Mouse (Mus musculus) ovary, postnatal 14 days (tissue): ENCODE results near the gene Sord.
"Not testable (repeated sequence)": the region's sequence is repeated elsewhere in the genome, so short reads cannot be mapped to it uniquely, and the experiment has no call there.

ENCODE experiments used
- DNase-seq: peaks from one replicate; pipeline ENCODE4 v3.0.0; 2022; ENCODE audit warnings: low spot score

The Sord gene

DNA sequence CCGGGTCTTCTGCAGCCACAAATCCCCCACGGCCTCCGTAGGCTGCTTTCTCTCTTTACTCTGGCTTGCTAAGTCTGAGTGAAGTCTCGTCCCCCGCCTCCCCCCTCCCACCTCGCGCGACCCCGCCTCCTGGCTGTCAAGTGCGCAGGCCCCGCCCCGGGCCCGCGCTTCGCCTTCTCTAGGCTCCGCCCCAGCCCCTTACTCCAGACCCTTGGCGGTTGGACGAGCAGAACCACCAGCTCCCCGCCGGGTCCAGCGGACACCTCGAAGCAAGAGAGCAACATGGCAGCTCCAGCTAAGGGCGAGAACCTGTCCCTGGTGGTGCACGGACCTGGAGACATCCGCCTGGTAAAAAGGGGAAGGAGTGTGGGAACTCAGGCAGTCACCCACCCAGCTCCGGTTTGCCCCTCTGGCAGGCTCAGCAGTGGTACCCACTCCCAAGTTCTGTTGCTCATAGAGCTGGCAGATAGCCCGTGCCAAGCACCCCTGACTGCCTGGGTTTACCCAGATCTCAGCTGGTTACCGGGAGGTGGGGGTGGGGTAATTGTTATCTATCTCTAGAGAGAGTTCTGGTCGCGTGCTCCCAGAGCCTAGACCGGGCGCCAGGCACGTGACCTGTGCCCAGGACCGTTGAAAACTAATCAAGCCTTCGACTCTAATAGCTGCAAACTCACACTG is at the start of gene Sord:
Gene Sord (plus strand): TSS at position 139 of the 678 bp plus-strand sequence.
- DNase-seq, result peak; percentile 60

DNA sequence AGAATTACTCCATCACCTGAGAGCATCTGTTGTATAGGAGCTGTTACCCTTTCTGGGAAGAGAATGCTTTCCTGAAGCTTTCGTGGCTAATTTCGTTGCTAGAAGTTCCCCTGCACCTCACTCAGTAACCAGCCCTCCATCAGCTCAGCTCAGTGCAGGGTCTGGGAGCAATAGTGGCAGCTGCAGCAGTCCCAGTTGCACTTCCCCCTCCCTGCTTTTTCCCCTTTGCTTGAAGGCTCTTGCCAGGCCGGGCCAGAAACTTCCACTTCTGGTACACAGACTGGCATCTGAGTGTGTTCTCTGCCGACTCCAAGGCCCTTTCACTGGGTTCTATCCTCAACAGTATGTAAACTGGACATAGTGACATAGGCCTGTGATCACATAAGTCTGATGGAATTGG is 49.5 kb upstream of the Sord start:
- no peak for DNase-seq

DNA sequence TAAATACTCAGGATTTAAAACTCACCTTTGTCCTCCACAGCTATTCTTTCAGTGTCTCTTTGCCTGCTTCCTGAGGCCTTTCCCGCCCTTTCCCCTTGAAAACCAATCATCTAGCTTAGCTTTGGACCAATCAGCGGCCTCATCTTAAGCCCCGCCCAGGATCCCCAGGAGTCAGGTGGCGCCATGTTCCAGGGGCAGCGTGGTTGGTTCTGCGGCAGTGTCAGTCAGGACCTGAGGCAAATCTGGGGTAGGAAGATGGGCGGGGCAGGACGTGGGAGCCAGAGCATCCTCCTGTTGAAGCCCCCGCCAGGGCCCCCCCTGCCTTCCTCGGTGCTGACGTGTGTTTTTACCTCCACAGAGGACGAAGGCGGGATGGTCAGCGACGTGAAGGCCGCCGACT is 48.4 kb upstream of the Sord start, which contains the start of the genes Patl2 and Terb2:
Gene Patl2 (minus strand): TSS at position 84 of the 400 bp plus-strand sequence.
Gene Terb2 (plus strand): TSS at position 167 of the 400 bp plus-strand sequence.
- no peak for DNase-seq

DNA sequence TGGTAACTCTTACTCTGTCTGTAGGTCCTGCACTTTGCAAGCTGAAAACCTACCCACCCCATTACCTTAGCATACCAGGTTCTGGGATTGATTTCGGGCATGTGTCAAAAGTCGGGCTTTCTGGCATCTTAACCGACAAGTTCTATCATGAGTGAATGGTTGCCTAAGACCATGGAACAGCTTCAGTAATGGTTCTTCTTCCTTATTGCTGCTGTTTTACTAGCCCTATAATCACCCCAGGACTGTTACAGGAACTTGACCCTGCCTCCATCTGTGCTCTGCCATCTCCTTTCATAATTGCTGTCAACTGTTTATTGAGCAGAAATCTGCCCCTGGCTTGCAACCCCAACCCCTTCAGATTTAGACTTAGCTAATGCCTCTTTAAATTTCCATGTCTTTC is 47.8 kb upstream of the Sord start:
- DNase-seq, result no peak

DNA sequence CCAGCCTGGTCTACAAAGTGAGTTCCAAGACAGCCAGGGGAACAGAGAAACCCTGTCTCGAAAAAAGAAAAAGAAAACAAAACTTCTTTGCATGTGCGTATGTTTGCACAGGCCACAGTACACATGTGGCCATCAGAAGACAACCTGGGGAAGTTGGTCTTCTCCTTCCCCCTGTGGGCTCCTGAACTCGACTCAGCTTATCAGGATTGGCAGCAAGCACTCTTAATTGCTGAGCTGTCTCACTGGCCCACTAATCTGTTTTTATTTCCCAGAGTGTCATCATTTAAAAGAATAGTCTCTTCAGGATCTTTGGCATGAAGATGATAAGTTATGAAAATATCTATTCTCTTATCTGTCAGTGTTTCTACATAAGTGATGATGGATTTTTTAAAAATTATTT is 42.7 kb upstream of the Sord start:
- DNase-seq, result no peak

DNA sequence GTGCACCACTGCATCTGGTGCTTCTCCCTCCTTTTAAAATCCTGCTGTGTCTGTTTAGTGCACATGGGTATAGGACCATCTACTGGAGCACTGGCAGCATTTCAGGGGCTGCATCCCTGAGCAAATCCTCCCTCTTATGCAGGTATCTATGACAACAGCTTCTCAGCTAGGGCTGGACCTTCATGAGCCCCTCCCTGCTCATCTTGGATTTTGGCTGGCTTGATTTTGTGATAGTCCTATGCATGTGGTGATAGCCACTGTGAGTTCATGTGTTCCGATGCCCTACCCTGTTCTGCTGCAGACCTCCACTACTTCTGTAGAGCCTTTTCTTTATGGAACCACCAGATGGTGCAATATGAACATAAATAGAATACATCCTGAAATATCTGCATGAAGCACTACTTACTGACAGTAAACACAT is 40.0 kb upstream of the Sord start:
- no peak for DNase-seq

DNA sequence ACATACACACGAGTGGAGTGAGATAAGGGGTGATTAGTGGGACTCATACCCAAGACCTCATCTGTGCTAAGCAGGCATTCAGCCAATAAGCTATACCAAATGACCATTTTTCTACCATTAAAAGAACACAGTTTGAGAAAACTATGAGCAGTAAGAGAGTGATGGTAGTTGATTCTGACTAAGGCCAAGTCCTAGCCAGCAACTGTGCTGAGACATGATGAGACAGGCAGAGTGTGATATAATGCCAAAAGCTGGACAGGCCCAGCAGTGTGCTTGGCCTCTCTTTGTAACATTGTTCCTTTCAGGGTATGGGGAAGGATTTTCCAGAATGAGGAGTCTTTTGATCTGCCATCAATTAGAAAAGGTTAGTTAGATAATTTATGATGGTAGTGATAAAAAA is 33.0 kb upstream of the Sord start:
- no peak for DNase-seq

DNA sequence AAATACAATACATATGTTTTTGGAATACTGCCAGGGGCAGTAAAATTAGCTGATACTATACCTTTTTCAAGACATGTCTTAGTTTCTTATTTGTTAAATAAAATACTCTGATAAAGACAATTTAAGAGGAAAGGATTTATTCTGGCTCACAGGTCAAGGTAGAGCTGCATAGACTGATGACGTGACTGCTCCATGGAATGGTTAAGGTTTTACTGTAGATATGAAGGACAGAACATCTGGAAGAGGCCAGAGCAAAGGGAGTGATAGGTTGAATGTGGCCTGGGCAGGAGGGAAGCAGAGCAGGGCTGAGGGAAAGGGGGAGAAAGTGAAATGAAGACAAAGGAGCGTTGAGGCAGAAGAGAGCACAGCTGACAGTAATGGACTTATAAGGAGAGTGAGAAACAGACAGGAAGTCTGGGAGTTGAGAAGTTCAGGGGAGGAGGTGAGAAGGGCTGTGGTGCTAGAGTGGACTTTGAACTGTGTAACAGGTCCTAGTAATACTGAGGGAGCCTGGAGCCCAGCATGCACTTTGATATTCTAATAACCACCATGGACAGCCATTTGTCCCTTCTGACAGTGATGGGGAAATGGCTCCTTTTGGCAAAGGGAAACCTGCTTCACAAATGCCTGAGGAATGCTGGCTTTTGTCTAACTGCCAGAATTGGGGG is 28.0 kb upstream of the Sord start:
- DNase-seq, result no peak

DNA sequence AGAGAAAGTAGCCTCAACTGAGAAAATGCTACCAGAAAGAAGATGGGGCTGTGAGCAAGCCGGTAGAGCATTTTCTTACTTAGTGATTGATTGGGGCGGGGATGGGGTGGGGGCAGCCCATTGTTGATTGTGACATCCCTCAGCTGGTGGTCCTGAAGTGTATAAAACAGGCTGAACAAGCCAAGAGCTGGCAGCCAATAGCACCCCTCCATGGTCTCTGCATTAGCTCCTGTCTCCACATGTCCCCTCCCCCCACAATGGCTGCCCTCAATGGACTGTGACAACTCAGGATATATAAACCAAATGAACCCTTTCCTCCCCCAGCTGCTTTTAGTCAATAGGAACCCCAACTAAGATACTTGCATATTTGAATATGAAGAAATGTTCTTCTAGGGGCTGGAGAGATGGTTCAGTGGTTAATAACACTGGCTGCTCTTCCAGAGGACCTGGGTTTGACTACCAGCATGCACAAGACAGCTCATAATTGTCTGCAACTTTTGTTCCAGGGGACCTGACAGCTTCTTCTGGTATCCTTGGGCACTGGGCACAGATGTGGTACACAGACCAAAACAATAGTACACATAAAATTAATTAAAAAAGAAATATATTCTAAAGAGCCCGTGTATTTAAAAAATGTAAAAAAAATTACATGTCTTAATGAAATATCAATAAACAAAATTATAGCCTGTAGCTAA is 23.9 kb upstream of the Sord start:
- DNase-seq, result no peak

DNA sequence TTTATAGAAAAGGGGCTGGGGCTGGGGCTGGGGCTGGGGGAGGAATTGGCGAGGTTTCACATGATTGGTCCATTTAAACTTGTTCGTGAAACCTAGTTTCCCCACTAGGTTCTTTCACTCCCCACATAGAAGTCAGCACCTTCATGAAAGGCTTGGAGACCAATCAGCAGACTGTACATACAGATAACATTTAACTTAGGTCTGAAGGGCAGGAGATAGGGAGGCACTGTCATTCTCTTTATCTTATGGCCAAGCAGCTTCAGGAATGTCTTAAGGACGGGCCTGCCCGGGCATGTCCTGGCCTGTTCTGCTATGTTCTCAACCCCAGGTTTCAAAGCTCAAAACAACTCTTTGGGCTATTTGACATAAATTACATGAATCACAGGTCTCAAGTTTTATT is 17.5 kb upstream of the Sord start:
- DNase-seq, result not testable (repeated sequence)

DNA sequence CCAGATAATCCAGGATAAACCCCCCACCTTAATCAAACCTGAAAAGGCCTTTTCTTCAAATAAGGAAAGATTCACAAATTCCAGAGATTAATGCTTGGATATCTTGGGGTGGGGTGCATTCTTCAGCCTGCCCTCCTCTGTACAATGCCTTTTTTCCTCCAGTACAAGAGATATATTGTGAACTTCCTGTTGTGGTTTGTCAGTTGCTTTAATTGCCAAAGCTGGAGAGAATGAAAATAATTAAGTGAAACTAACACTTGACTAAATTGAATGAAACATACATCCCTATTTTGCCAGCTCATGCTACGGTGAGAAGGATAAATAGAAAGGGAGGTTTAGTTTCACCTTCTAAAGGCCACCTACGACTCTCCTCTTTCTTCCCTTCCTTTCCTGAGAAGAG is 16.3 kb upstream of the Sord start:
- no peak for DNase-seq

DNA sequence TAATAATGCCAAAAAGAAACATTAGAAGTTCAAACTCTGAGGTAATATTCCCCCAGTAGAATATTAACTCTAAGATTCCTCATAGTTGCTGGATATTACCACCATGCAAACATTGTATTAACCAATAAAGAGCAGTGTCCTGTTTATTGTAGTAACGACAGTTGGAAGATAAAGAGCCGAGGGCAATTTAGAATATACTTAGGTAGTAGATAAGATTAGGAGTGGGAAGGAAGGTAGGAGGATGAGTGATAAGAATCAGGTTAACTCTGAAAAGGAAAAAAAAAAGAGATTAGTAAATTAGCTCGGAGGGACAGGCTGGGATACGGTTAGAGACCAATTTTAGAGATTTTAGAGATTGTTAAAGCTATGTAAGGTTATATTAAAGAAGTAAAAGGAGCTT is 13.2 kb upstream of the Sord start:
- DNase-seq, result no peak

DNA sequence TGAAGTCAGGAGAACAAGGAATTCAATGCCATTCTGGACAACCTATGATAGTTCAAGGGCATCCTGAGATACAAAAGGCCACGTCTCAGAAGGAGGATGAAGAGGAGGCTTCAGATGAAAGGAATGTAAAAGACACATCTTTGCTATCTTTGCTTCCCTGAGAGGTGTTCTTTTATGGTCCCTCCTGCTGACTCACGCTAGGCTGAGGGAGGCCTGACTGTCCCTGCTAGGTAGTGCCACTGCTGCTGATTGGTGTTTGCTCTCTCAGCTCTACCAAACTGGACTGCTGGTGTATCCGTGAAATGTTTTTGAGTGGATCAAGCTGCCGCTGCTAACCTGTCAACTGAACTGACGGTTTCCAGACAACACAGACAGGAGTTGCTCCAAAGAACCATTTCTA is 12.8 kb upstream of the Sord start:
- DNase-seq, result no peak

DNA sequence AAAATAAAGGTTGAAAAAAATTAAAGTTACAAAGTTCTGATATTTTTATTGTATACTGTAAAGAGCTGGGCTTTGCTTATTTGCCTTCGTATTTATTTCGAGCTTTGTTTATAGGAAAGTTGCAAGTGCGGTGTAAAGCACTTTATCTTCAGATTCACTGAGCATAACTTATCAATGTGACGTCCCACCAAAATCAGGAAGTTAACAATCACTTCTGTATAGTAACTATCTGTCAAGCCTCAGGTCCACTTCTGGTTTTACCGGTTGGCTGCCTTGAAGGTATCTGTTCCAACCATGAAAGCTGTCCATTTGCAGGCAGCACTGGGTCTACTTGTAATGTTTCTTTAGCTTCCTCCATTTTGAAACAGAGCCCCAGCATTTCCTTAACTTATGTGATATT is 12.3 kb upstream of the Sord start:
- DNase-seq, result no peak

DNA sequence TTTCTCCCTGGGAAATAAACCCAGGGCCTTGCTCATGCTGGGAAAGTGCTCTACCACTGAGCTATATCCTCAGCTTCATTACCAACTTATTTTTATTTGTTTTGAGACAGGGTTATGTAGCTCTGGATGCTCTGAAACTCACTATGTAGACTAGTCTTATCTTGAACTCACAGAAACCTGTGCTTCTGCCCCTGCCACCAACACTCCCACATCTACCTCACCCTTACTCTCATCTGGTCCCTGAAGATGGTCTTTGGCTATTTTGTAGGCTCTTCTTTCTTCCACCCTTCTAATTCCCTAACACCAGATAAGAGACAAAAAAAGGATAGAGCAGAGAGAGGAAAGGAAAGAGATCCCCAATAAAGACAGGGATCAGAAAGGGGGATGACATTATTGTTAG is 10.9 kb upstream of the Sord start:
- no peak for DNase-seq

DNA sequence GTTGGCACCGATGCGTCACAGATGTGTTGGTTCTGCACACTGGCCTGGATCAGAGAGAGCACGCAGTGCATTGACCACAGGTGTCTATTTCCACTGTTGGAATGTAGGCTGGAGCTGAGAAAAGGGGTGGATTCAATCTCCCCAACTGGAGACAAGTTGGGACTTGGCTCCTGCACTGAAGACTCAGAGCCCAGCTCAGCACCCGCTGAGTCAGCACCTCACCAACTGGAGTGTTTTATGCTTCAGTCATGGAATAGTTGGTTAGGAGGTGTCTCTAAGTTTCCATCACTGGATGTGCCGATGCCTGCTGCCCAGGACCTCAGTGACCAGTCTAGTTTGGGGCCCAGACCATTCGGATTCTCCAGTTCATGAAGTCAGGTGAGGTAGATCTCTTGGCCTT is 4.2 kb upstream of the Sord start:
- no peak for DNase-seq

DNA sequence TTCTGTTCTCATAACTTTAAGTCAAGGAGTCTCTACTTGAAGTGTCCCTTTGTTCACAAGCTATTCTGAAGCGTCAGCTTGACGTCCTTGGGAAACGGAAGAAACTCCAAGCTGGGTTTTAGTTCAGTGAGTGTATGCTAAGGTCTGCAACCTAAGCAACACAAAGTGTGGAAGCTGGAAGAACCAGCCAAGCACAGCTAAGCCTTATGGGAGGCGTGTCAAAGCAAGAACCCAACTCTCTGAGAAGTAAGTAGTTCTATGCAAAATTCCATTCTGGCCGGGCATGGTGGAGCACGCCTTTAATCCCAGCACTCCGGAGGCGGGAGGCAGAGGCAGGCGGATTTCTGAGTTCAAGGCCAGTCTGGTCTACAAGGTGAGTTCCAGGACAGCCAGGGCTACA is 2.9 kb upstream of the Sord start:
- no peak for DNase-seq

DNA sequence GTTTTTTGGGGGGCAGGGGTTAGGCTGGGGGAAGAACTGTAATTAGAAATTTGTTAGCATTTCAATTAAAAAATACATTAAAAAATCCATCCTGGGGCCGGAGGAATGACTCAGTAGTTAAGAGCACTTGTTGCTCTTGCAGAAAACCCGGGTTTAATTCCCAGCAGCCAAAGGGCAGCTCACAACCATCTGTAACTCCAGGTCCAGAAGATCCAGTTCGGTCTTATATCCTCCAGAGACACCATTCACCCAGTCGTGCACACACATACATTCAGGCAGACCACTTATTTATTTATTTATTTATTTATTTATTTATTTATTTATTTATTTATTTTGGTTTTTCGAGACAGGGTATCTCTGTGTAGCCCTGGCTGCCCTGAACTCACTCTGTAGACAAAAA is 1.2 kb upstream of the Sord start:
- no peak for DNase-seq

DNA sequence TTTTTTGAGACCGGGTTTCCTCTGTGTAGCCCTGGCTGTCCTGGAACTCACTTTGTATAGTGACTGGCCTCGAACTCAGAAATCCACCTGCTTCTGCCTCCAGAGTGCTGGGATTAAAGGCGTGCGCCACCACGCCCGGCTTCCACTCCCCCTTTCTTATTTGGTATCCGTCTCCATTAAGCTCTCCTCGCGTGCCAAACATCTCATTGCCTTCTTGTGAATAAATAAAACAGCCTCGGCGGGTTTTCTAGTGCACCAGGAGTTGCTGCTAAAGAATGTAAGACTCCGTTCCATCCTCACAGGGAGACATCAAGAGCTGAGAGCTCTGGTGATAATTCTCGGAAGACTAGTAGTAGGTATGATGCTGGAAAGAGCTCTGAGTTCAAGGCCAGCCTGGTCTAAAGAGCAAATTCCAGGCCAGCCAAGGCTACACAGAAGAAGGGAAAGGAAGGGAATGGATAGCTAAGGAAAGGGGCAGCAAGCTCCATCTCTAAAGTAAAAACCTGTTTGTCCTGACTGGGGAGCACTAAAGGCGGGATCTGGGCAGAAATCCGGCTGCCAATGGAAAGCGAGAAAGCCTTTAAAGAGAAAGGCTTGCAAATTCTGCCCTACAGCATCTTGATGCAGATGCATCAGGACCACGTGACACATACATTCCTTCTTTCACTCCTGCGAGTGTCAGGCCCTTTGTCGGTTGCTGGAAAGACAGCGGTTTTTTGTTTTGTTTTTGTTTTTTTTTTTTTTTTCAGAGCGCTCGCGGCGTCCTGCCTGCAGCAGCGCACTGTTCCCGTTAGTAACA is 591 bp upstream of the Sord start:
- peak; percentile 16 for DNase-seq

DNA sequence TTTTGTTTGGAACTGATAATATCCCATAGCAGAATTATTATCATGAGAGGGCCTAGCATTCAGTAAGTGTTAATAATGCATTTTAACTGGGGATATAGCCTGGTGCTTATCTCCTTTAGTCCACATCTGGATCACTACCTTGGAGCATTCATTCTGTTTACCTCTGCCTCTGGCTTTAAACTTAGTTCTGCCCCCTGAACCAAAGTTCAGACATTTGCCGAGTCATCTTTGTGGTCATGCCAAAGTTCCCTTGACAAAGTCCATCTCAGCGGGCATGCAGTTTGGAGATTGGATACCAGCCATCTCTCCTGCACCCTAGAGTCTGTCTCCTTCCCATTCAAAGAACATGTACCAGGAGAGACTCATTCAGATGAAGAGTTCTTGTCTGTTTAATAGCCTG is 876 bp downstream of the Sord start:
- DNase-seq, result no peak

DNA sequence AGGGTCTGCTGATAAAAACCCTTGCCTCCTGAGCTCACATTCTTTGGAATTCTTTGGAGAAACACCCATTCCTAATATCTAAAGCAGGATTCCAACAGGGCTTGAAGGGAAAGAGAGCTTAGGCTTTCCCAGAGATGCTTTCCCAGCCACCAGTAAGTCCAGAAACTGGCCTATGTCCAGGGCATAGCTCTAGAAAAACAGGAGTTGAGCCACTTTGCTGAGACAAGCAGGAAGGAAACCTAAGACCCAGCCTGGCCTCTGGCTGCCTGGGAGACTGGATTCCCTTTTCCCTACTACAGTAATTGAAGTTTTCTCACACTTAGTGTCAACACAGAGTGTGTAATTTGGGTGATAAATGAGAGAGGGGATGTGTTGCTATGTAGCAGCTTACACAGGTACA is 1.8 kb downstream of the Sord start:
- DNase-seq, result no peak

DNA sequence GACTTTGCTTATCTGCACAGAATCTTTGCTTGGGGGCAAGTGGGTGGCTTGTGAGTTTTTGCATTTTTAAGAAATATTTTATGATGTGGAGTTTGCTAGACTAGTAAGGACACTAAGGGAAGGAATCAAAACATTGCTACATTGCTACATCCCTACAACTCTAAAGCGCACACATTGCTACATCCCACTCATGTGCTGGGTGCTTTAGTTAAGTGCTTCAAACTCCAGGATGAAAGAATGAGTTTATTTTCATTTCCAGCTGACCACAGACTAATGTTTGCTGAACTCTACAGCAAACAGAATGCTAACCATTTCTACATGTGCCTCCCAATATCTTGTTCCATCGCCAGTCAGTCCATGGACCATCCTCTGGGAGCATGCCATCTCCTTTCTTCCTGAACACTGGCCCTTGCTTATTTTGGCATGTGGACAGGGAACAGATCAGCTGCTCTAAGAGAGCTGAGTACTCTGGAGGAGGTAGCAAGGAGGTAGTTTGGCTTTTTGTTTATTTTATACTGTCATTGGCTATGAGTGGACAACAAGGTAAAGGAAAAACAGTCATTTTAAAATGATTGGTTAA is 3.4 kb downstream of the Sord start:
- no peak for DNase-seq
